Mouse (Mus musculus): ENCODE data around the gene Ropn1l. TPM values are rescaled to one million over a fixed set of nuclear protein-coding genes. Genes with fewer than 3 reads are reported as not detected.

Gene Ropn1l
- polyA plus RNA-seq, 1 experiment from 2014 or later = 1.2 TPM

GRCm38 (mm10) chr15:31417796-31418685 is 35.5 kb downstream of the Ropn1l start:
- ATAC-seq (ENCODE audit: insufficient number of reproducible peaks, low FRiP score, low TSS enrichment, low read depth) = peak; percentile 40; the same call in 1 of the 2 replicates

DNA sequence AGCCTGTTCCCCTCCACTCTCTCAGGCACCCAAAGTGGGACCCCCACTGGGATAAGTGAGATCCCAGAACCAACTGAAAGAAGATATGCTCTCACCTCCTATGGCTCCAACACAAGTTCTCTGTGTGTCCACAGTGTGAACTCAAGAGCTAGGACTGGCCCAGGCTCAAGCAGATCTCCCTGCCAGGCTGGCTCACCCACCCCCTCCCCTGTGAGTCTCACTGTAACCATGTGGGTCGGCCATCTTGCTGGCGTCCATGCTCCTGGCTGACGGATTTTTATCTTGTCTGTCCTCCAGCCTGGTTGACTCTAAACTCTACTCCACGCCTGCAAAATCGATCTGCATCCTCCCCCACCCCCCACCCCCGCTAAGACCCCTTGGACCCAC is 36.1 kb downstream of the Ropn1l start:
- WGBS = 73% methylated on average over 6 of the region's 6 CpGs
- Histone ChIP-seq H3K4me2 (no peak overlapping the region), H3K27ac (no peak overlapping the region), H3K36me3 (no peaks in the 10 kb centered on the region), H3K4me1 (peaks cover 7% of the 10 kb centered on the region; the same call in 1 of the 2 replicates), H3K9me3 (no peaks in the 10 kb centered on the region), H3K9ac (no peak overlapping the region), H3K27me3 (no peaks in the 10 kb centered on the region), H3K4me3 (no peak overlapping the region)
- peak; percentile 11; the same call in 1 of the 2 replicates for ATAC-seq (ENCODE audit: insufficient number of reproducible peaks, low FRiP score, low TSS enrichment, low read depth)

More at GRCm38 (mm10) chr15:31417796-31418685, 35.5 kb downstream of the Ropn1l start:
- Histone ChIP-seq H3K27me3 (no peaks in the 10 kb centered on the region), H3K36me3 (no peaks in the 10 kb centered on the region), H3K9me3 (no peaks in the 10 kb centered on the region), H3K27ac (no peak overlapping the region), H3K4me1 (peaks cover 7% of the 10 kb centered on the region; the same call in 1 of the 2 replicates), H3K9ac (no peak overlapping the region), H3K4me2 (peak overlapping the region; percentile 33; the same call in 1 of the 2 replicates), H3K4me3 (peak overlapping the region; percentile 7; the same call in 1 of the 2 replicates)
- 45% methylated on average over 21 of the region's 21 CpGs for WGBS

- WGBS = 61% methylated on average over 4 of the region's 4 CpGs
- ATAC-seq (ENCODE audit: insufficient number of reproducible peaks, low FRiP score, low TSS enrichment, low read depth) = no peak
- no peaks in the 10 kb centered on the region for H3K36me3 ChIP-seq
- no peaks in the 10 kb centered on the region for H3K9me3 ChIP-seq
- no peak overlapping the region for H3K9ac ChIP-seq
- no peaks in the 10 kb centered on the region for H3K27me3 ChIP-seq
- H3K4me3 ChIP-seq = no peak overlapping the region
- peaks cover 7% of the 10 kb centered on the region; the same call in 1 of the 2 replicates for H3K4me1 ChIP-seq
- H3K4me2 ChIP-seq = no peak overlapping the region
- H3K27ac ChIP-seq = no peak overlapping the region
Observed at GRCm38 (mm10) chr15:31415181-31415580, 38.4 kb downstream of the Ropn1l start.

- H3K27ac ChIP-seq = no peak overlapping the region
- 59% methylated on average over 6 of the region's 6 CpGs for WGBS
- no peaks in the 10 kb centered on the region for H3K36me3 ChIP-seq
- ATAC-seq (ENCODE audit: insufficient number of reproducible peaks, low FRiP score, low TSS enrichment, low read depth) = no peak
- peaks cover 7% of the 10 kb centered on the region; the same call in 1 of the 2 replicates for H3K4me1 ChIP-seq
- H3K4me3 ChIP-seq = no peak overlapping the region
- no peak overlapping the region for H3K4me2 ChIP-seq
- no peaks in the 10 kb centered on the region for H3K27me3 ChIP-seq
- no peak overlapping the region for H3K9ac ChIP-seq
- H3K9me3 ChIP-seq = no peaks in the 10 kb centered on the region
Observed at GRCm38 (mm10) chr15:31414179-31414898, 39.2 kb downstream of the Ropn1l start.

GRCm38 (mm10) chr15:31413662-31414061 is 39.9 kb downstream of the Ropn1l start:
- Histone ChIP-seq H3K27ac (no peak overlapping the region), H3K9ac (no peak overlapping the region), H3K27me3 (no peaks in the 10 kb centered on the region), H3K9me3 (no peaks in the 10 kb centered on the region), H3K4me2 (no peak overlapping the region), H3K36me3 (no peaks in the 10 kb centered on the region), H3K4me3 (no peak overlapping the region), H3K4me1 (peaks cover 7% of the 10 kb centered on the region; the same call in 1 of the 2 replicates)
- 87% methylated on average over 6 of the region's 6 CpGs for WGBS
- ATAC-seq (ENCODE audit: insufficient number of reproducible peaks, low FRiP score, low TSS enrichment, low read depth) = no peak

DNA sequence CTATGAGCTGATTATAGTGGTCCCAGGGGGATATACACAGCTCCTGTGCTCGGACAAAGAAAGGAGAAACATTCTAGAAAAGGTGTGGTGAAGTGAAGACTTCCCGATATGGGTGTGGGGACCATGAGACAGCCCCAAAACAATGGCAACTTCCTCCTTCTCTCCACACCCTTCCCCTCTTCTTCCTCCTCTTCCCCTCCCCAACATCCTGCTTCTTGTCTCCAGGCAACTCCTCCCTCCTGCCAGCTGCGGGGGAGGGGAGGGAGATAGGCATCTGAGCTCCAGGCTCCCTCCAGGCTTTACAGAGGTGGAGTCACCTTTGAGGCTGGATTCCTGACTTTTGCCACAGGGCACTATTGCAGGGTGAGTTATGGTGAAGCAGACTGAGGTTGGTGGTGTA is 40.6 kb downstream of the Ropn1l start:
- H3K36me3 ChIP-seq = no peaks in the 10 kb centered on the region
- 31% methylated on average over 3 of the region's 3 CpGs for WGBS
- H3K4me3 ChIP-seq = no peak overlapping the region
- no peak overlapping the region for H3K4me2 ChIP-seq
- peaks cover 5% of the 10 kb centered on the region; the same call in 1 of the 2 replicates for H3K4me1 ChIP-seq
- no peaks in the 10 kb centered on the region for H3K9me3 ChIP-seq
- ATAC-seq (ENCODE audit: insufficient number of reproducible peaks, low FRiP score, low TSS enrichment, low read depth) = no peak
- no peak overlapping the region for H3K27ac ChIP-seq
- no peak overlapping the region for H3K9ac ChIP-seq
- H3K27me3 ChIP-seq = no peaks in the 10 kb centered on the region

GRCm38 (mm10) chr15:31412436-31412835 is 41.1 kb downstream of the Ropn1l start:
- Histone ChIP-seq H3K9me3 (no peaks in the 10 kb centered on the region), H3K4me1 (no peaks in the 10 kb centered on the region), H3K4me3 (no peak overlapping the region), H3K36me3 (no peaks in the 10 kb centered on the region), H3K4me2 (no peak overlapping the region), H3K27me3 (no peaks in the 10 kb centered on the region), H3K9ac (no peak overlapping the region), H3K27ac (no peak overlapping the region)
- no peak for ATAC-seq (ENCODE audit: insufficient number of reproducible peaks, low FRiP score, low TSS enrichment, low read depth)
- 81% methylated on average over 6 of the region's 6 CpGs for WGBS

- no peaks in the 10 kb centered on the region for H3K36me3 ChIP-seq
- H3K9me3 ChIP-seq = no peaks in the 10 kb centered on the region
- WGBS = 66% methylated on average over 4 of the region's 4 CpGs
- H3K4me1 ChIP-seq = no peaks in the 10 kb centered on the region
- no peaks in the 10 kb centered on the region for H3K27me3 ChIP-seq
- no peak overlapping the region for H3K4me3 ChIP-seq
- H3K4me2 ChIP-seq = no peak overlapping the region
- no peak overlapping the region for H3K27ac ChIP-seq
- H3K9ac ChIP-seq = no peak overlapping the region
- ATAC-seq (ENCODE audit: insufficient number of reproducible peaks, low FRiP score, low TSS enrichment, low read depth) = no peak
Observed at GRCm38 (mm10) chr15:31407490-31407889, 46.0 kb downstream of the Ropn1l start.

DNA sequence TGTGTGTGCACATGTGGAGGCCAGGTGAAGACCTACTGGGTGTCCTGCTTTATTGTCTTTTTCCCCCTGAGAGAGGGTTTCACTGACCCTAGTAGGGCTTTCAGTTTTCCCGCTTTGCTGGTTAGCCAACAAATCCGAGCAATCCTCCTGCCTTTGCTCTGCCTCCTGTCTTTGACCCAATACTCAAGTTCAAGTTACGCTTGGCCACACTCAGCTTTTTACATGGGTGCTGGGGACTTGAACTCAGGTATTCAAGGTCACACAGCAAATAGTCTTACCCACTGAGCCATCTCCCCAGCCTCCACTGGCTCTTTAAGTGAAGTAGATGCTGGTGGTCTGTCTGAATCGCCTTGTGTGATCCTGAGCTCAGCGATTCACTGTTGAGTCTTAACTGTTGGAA is 46.7 kb downstream of the Ropn1l start:
- ATAC-seq (ENCODE audit: insufficient number of reproducible peaks, low FRiP score, low TSS enrichment, low read depth) = no peak
- no peak overlapping the region for H3K27ac ChIP-seq
- 84% methylated on average over 5 of the region's 5 CpGs for WGBS
- H3K4me3 ChIP-seq = no peak overlapping the region
- no peaks in the 10 kb centered on the region for H3K9me3 ChIP-seq
- no peaks in the 10 kb centered on the region for H3K36me3 ChIP-seq
- no peak overlapping the region for H3K9ac ChIP-seq
- H3K27me3 ChIP-seq = no peaks in the 10 kb centered on the region
- no peaks in the 10 kb centered on the region for H3K4me1 ChIP-seq
- no peak overlapping the region for H3K4me2 ChIP-seq

- Histone ChIP-seq H3K4me2 (no peak overlapping the region), H3K27me3 (no peaks in the 10 kb centered on the region), H3K9me3 (no peaks in the 10 kb centered on the region), H3K4me3 (no peak overlapping the region), H3K4me1 (no peaks in the 10 kb centered on the region), H3K9ac (no peak overlapping the region), H3K27ac (no peak overlapping the region), H3K36me3 (no peaks in the 10 kb centered on the region)
- ATAC-seq (ENCODE audit: insufficient number of reproducible peaks, low FRiP score, low TSS enrichment, low read depth) = no peak
- WGBS = 86% methylated on average over 8 of the region's 8 CpGs
Observed at GRCm38 (mm10) chr15:31404346-31404745, 49.2 kb downstream of the Ropn1l start.

GRCm38 (mm10) chr15:31402200-31402892 is 51.2 kb downstream of the Ropn1l start:
- H3K9me3 ChIP-seq = no peaks in the 10 kb centered on the region
- H3K4me2 ChIP-seq = no peak overlapping the region
- H3K9ac ChIP-seq = no peak overlapping the region
- 63% methylated on average over 12 of the region's 12 CpGs for WGBS
- H3K4me3 ChIP-seq = no peak overlapping the region
- no peaks in the 10 kb centered on the region for H3K27me3 ChIP-seq
- H3K36me3 ChIP-seq = no peaks in the 10 kb centered on the region
- H3K4me1 ChIP-seq = no peaks in the 10 kb centered on the region
- no peak for ATAC-seq (ENCODE audit: insufficient number of reproducible peaks, low FRiP score, low TSS enrichment, low read depth)
- H3K27ac ChIP-seq = no peak overlapping the region

Data from limb, embryonic 15.5 days (tissue).